Mouse (Mus musculus): ENCODE data around the gene Ech1. TPM values are rescaled to one million over a fixed set of nuclear protein-coding genes. Genes with fewer than 3 reads are reported as not detected.

Ech1 gene
- total RNA-seq (2015; ENCODE audit: low replicate concordance), result 36.6 and 59.0 TPM in 2 replicates
- total RNA-seq (2017; ENCODE audit: low replicate concordance), result 23.2 and 31.8 TPM in 2 replicates

DNA sequence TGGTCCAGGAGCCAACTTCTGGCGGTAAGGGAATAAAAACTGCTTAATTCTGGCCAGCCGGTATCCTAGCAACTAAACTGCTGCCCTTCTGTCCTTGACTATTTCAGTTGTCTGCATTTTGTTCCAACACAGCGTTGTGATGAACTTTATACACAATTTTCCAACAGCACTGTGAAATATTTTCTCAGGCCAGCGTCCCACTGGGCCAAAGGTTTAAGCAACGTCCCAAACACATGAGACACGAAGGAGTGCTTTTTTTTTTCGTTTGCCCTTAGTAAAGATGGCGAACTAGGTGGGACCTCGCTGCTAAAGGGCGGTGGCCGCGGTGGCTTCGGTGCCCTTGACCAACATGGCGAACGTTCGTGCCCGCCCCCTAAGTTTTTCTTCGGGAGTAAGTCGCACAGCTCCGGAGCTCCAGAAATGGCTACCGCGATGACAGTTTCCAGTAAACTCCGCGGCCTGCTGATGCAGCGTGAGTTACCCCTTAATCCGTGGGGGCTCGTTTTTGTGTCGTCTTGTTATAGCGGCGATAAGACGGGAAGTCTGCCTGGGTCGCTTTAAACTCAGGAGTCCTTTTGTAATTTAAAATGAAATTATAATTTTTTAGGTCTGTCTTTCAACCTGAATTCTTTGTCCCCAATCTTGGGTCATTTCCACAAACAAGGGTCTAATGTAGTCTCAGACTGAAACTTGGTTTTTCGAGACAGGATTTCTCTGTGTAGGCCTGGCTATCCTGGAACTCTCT, at the start of gene Ech1:
Gene Ech1, plus strand, starts transcription at position 277 of the 745 bp plus-strand sequence.
- peak; percentile 99 for ATAC-seq (replicated peaks; ENCODE audit: low FRiP score, poor library complexity, severe bottlenecking)

DNA sequence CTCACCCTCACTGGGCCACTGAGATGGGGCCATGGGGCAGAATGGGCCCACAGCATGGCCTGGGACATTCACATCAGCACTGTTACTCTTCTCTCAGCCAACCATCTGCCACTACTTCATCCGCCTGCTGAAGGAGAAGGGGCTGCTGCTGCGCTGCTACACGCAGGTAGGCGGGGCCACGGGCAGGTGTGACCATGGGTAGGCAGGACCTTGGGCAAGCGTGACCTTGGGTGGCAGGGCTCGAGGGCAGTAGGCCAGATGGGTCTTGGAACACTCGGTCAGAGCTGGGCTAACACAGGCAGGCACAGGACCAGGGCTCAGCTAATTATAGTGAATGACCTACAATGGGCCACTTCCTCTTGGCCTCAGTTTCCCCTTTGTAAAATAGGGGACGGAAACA, 46.2 kb upstream of the Ech1 start:
- ATAC-seq (replicated peaks; ENCODE audit: low FRiP score, poor library complexity, severe bottlenecking), result no peak

DNA sequence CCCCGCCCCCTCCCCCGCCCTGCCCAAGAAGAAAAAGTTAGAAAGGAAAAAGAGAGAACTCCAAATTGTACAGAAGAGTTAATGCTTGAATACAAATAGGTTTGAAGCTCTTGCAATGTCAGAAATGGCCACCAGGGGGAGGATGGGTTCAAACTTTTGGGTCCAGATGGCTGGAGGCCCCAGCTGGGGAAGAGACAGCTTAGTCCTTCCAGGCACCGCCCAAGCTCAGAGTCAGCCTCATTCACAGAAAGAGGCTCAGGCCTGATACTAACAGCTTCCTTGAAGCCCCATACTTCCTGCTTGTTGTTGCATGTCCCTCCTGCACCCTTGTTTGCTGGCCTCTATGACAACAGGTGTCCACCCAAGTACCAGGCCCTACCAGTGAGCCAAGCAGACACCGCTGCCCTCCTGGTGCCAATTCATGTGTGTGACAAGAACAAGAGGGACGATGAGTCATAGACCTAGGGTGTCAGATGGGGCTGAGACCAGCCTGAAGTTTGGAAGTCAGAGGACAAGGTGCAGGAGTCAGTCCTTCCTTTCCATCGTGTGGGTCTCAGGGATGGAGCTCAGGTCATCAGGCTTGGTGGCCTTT, 44.9 kb upstream of the Ech1 start:
- ATAC-seq (replicated peaks; ENCODE audit: low FRiP score, poor library complexity, severe bottlenecking), result peak; percentile 62

DNA sequence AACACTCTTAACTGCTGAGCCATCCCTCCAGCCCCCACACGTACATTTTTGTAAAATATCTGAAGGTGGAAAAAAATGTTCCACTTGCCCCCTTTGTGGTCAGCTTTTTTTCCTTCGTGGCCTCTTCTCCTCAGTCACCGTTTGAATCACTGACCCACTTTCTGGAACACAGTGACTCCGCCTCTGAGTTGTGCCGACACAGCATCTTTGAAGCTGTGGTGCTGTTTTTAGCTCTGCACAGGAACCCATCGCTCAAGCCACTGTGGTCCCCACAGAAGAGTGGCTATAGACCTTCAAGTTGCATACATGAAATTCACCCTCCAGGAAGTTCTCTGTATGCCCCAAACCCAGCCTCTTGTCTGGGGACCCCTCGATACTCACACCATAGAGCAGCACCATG, 44.2 kb upstream of the Ech1 start:
- no peak for ATAC-seq (replicated peaks; ENCODE audit: low FRiP score, poor library complexity, severe bottlenecking)

DNA sequence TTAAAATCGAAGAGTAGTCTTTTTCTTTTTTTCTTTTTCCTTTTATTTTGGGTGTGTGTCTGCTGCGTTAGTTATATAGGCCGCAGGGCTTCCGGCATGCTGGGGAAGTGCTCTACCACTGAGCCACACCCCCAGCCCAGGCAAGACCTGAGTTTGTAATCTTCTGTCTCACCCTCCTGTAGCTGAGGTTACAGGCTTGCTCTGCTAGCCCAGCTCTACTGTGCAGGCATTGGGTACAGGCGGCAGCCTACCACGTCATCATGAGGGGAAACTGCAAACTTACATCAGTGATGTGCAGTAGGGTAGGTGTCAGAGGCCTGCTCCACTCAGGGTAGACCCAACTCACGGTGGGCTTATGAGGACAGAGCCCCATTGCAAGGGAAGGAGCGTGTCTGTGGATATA, 43.8 kb upstream of the Ech1 start:
- no peak for ATAC-seq (replicated peaks; ENCODE audit: low FRiP score, poor library complexity, severe bottlenecking)

DNA sequence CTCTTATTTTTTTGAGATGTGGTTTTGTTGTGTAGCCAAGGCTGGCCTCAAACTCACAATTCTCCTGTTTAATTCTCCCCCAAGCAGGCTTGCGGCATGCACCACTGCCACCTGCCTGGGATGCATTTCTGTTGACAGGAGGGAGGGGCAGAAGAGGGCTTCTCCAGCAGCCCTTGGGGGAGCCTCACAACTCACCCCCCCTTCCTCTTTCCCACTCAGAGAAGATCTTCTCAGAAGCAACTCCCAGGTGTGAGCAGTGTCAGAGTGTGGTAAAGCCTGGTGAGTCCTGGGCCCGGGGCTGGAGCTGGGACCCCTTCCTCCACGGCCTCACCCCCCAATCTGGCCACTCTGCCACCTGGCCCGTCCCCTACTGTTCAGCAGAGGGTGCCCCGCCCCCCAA, 39.9 kb upstream of the Ech1 start:
- no peak for ATAC-seq (replicated peaks; ENCODE audit: low FRiP score, poor library complexity, severe bottlenecking)

DNA sequence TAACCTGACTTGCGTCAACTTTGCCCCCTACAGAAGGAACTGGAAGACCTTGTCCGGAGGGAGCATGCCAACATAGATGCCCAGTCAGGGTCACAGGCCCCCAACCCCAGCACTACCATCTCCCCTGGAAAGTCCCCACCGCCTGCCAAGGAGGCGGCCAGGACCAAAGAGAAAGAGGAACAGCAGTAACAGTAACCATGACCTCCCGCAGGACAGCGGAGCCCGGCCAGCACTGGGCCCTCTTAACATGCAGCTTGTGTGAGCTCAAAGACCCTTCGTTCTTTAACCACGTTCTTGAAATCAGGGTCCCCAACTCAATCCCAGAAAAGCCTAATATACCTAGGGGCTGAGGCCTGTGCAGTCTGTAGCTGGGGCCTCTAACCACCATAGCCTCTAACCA, 37.1 kb upstream of the Ech1 start:
- no peak for ATAC-seq (replicated peaks; ENCODE audit: low FRiP score, poor library complexity, severe bottlenecking)

DNA sequence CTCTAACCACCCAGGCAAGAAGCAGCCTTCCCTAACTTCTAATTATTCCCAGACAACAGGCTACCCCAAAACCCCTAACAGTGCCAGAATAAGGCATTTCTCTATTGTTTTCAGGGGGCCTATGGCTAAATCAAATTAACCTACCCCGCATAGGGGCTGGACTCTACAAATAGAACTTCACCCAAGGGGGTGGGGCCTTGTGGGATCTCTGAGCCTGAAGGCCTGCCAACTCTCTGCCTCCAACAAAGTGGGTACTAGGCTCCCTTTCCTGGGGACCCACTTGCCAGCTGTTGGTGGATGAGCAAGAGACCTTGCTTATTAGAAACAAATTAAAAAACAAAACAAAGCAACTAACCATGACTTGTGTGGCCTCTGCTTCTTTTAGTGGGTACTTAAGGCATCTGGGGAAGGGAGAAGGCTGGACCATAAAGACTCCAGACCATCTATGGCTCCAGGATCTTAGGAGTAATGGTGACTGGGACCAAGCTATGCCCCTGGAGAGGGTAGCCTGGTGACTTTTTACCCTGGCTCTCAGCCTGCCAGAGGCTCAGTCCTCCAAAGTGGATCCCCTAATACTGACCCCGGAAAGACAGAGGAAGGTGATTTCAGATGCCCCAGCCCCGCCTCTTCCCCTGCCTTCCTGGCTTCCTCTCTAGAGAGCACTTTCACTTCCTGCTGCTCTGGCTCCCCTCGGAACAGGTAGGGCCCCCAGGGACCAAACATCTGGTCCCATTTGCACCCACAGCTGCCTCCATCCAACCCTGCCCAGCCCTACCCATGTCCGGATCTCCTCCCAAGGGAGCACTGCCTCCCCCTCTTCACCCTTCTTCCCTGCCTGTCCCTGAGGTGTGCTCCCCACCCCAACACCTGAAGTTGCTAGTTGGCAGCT, 36.5 kb upstream of the Ech1 start, which contains the start of gene Rinl:
Gene Rinl, plus strand, starts transcription at position 663 of the 889 bp plus-strand sequence.
- ATAC-seq (replicated peaks; ENCODE audit: low FRiP score, poor library complexity, severe bottlenecking), result no peak

DNA sequence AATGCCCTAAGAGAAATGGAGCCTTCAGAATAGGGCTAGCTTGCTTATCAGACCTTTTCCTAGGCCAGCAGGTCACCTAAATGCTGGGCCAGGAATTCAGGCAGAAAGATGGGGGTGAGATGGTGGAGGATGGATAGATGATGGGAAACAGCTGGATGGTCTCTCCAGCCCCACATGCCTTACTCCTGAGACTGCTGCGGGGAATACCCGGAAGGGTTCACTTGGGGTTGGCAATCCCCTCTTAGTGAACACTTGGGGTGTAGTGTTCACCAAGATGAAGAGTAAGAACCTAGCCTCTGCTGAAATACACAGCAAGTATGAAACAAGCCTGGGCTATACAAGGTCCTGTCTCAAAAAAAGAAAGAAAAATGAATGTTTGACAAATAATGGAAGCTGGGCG, 35.8 kb upstream of the Ech1 start:
- no peak for ATAC-seq (replicated peaks; ENCODE audit: low FRiP score, poor library complexity, severe bottlenecking)

DNA sequence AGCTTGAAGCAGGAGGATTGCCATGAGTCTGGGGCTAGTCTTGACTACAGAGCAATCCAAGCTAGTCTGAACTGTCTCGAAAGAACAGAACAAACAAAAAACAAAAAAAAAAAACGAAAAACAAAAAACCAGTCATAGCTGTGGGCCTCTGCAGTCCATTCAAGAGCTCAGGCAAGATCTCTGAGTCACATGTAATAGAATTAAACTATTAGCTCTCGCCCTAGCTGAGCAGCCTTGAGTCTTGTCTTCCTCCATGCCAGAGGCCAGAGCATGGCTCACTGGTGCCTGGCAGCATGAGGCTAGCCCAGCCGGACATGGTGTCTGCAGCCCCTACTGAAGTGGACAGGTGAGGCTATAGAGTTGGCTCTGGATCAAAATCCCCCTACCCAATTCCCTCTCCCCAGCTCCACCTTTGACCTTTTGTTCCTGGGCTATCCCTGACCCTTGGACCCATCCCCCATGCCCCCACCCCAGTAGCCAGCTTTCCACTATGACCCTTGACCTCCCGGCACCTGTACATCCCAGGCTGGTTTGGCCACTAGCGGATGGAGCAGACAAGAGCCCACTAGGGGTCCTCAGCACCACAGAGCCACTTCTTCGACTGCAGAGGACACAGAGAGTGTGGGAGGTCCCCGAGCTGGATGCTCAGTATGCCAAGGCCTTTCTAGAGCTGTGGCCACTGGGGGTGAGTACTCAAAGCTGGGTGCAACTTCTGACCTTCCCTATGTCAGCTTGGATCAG, 34.8 kb upstream of the Ech1 start:
- ATAC-seq (replicated peaks; ENCODE audit: low FRiP score, poor library complexity, severe bottlenecking), result no peak

DNA sequence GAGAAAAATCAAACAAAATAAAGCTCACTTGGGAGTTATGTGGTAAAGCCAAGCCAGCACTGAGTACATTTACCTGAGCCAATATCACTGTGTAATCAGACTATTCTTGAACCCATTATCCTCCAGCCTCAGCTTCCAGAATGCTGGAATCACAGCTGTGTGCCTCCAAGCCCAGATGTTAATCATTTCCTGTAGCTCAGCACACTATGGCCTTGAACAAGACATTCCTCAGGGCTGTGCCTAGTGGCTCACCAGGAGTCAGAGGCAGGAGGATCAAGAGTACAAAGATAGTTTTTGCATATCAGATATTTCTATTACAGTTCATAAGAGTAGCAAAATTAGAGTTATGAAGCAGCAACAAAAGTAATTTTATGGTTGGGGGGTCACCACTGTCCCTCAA, 33.3 kb upstream of the Ech1 start:
- ATAC-seq (replicated peaks; ENCODE audit: low FRiP score, poor library complexity, severe bottlenecking), result no peak

DNA sequence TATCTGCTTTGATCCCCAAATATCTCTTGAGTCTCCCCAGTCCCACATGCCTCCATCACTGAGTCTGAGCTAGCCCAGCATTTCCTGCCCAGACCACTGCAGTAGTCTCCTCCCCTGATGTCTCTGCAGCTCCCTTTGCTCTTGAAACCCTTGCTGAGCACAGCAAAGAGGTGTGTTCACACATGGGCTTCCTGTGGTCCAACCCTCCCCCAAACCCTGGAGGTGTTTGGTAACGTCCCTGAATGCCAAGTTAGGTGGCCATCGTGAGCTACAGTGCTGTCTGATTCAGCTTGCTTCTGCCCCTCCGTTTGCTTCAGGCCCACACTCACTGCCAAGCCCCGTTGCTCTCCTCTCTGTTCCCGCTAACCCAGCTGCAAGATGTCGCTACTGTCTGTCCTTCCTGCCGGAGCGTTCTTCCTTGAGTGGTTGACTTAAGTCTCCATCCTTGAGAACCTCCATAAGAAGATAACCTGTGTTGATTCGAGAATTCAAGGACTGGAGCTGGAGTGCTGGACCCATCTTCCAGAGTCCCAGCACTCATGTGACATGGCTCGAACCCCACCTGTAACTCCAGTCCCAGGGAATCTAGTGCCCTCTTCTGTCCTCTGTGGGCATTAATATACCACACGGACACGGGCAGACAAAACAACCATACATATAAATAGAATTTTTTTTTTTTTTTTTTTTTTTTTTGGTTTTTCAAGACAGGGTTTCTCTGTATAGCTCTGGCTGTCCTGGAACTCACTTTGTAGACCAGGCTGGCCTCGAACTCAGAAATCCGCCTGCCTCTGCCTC, 32.4 kb upstream of the Ech1 start:
- ATAC-seq (replicated peaks; ENCODE audit: low FRiP score, poor library complexity, severe bottlenecking), result no peak

DNA sequence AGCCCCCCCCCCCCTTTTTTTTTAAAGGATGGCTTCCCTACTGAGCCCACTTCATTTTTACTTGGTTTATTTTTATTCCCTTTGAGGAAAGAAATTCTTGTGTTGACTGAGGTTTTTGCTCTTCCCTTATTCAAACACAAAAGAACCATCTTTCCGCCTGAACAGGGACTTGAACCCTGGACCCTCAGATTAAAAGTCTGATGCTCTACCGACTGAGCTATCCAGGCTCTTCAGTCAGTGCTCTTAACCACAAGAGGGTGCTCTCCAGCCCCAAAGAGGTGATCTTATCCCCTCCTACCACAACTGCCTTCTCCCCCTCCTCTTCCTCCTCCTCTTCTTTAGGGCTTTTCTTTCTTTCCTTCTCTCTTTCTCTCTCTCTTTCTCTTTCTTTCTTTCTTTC, 31.2 kb upstream of the Ech1 start:
- ATAC-seq (replicated peaks; ENCODE audit: low FRiP score, poor library complexity, severe bottlenecking), result no peak

DNA sequence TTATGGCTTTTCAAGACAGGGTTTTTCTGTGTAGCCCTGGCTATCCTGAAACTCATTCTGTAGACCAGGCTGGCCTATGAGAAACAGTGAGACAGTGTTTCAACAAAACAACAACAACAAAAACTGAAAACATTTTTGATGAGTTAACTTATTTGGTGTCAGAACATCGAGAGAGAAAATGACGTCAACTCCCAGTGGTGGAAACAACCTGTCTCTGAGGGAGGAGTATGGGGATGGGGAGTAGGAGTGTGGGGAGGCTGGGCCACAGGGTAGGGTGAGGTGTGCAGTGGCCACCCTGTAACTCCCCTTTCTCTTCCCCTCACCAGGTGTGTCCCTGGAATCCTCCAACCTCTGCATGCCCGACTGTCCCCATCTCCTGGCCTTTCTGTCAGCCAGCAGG, 30.5 kb upstream of the Ech1 start:
- ATAC-seq (replicated peaks; ENCODE audit: low FRiP score, poor library complexity, severe bottlenecking), result no peak

DNA sequence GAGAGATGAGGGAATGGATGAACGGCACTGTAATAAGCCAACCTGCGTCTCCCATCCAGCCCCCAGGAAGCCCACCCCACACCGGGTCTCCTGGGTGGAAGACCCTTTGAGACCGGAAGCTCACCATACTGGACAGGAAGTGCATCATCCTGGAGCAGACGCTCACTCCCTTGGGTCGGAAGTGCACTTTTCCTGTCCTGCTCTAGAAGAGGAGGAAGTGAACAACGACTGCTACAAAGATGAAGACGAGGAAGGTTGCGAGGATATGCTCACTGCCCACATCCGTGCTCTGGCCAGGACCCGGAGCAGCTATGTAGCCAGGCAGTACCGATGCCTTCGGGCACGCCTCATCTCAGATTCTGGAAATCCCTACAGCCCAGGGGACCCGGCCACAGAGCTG, 29.2 kb upstream of the Ech1 start:
- ATAC-seq (replicated peaks; ENCODE audit: low FRiP score, poor library complexity, severe bottlenecking), result 0 out of 2 replicates have a peak, but pooled peaks have one; percentile 32

DNA sequence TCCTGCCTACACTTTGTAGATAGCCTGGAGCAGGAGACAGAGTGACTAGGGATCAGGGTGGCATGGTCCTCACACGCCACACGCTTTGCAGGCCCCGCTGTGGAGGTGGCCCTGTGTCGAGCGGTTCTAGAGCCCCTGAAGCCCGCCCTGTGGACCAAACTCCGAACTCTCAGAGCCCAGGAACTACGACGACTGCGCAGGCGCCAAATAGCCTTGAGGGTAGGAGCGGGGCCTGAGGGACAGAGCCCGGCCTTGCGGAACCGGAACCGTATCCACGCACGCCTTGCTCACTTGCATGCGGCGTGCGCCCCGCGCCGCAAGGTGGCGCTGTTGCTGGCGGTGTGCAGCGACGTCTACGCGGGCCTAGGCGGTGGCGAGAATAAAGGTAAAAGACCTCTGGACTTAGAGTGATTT, 28.4 kb upstream of the Ech1 start:
- ATAC-seq (replicated peaks; ENCODE audit: low FRiP score, poor library complexity, severe bottlenecking), result peak; percentile 87

DNA sequence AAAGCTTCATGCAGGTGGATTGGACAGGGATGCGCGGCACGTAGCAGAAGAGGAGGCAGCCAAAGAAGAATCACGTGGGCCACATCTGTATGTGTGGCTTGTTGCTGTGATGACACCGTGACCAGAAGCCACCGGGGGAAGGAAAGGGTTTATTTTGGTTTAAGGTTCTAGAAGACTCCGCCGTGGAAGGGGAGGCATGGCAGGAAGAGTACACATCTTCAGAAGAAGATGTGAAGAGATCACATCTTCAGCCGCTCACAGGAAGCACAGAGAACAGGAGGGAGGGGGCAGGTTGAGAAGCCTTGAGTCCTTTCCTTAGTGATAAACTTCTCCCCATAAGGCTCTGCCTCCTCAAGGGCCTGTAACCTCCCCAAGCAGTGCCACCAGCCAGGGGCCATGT, 25.0 kb upstream of the Ech1 start:
- no peak for ATAC-seq (replicated peaks; ENCODE audit: low FRiP score, poor library complexity, severe bottlenecking)

DNA sequence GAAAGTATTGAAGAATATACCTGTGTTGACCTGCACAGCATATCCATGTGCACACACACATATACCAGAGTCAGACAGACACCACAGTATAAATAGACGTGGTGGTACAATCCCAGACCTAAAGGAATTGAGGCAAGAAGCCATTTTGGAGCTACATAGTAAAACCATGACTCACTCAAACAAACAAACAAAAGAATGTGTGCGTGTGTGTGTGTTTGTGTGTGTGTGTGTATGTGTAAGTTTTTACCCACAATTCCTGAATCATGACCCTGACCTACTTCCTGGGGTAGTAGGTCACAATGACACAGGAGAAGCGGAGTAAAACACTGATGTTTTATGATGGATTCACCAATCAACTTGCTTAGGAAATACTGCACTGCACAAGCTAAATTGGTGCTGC, 23.6 kb upstream of the Ech1 start:
- ATAC-seq (replicated peaks; ENCODE audit: low FRiP score, poor library complexity, severe bottlenecking), result no peak
